Mouse (Mus musculus) megakaryocyte-erythroid progenitor cell, adult 5-6 weeks (primary cell): ENCODE data around the gene Gm45716. TPM values are rescaled to one million over a fixed set of nuclear protein-coding genes. Genes with fewer than 3 reads are reported as not detected.
"Not testable (repeated sequence)": the region's sequence is repeated elsewhere in the genome, so short reads cannot be mapped to it uniquely, and the experiment has no call there.

Experiments used
- ATAC-seq: replicated peaks from 2 replicates; pipeline ENCODE4 v1.8.0; 2016; ENCODE audit warnings: mild to moderate bottlenecking, inconsistent platforms; ENCODE audit not compliant: severe bottlenecking, poor library complexity, low FRiP score, low TSS enrichment
- total RNA-seq, 2 experiments: library from RNA; stranded (forward) in 1 of 2; stranded (reverse) in 1 of 2; fragments of 200-1000, 215-1000 nt in 1 of 2; fragments of >200 nt in 1 of 2; fragmentation: Nextera tagmentation in 1 of 2; gene quantifications; 2 replicates each; pipeline ENCODE4 v1.2.3; 2014 to 2017

Gene Gm45716
- total RNA-seq, 2 experiments from 2014 or later: 11.2 to 13.7 TPM

DNA sequence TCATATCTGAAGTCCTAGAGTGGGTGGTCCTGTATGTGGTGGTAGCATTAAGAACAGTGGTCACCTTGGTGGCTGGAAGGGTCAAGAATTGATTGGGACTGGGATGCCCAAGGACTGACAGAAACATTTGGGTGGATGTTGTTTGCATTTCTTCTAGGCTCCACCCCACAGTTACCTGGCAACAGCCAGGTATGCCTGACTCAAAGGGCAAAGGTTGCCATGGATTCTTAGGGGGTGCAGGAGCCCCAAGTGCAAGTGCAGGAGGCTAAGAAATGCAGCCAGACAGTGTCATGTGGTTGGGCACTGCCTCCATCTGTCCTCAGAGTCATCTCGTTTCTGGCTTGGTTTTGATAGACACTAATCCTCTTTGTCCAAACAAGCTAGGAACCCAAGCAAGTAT is 86.7 kb downstream of the Gm45716 start:
- no peak for ATAC-seq

DNA sequence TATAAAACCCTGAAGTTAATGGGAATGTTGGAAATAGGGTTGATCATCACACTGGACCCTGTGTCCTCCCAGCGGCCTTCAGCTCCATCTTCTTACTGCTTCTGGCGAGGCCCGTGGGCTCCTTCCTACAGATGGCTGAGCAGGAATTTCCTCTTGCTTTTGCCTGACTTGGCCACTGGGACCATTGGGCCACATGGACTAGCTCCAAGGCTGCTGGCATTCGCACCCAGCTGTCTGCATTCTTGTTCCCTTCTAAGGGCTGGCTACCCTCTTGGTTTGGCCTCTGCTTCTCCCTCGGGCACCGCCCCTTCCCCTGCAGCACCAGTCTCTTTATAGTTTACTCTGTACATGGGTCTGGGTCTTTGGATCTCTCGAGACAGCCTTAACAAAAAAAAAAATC is 88.2 kb downstream of the Gm45716 start:
- no peak for ATAC-seq

- no peak for ATAC-seq
Measured at GRCm38 (mm10) chr11:90276150-90276549, 88.7 kb downstream of the Gm45716 start.

DNA sequence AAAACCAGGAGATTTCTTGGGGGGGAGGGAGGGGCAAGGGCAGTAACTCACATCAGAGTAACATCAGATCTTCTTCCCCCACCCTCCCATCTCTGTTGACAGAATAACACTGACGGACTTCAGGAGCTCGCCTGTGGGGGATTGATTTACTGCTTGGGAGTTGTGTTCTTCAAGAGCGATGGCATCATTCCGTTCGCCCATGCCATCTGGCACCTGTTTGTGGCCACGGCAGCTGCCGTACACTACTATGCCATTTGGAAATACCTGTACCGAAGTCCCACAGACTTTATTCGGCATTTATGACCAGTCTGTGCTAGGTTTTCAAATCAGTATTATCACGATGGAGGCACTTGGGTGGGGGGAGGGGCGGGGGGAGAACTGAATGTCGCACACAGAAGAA is 89.1 kb downstream of the Gm45716 start:
- no peak for ATAC-seq

DNA sequence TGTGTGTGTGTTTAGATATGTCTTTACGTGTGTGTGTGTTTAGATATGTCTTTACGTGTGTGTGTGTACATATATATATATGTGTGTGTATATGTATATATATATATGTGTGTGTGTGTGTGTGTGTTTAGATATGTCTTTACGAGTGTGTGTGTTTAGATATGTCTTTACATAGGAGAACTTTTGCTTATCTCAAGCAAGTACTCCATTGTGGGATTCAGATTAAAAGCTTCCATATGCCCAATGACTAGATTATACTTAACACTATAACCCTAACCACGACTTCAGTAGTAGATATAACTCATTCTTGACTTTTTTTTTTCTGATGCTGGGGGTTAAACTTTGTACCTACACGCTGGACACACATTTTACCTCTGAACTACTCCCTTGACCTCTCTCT is 92.6 kb downstream of the Gm45716 start:
- no peak for ATAC-seq

DNA sequence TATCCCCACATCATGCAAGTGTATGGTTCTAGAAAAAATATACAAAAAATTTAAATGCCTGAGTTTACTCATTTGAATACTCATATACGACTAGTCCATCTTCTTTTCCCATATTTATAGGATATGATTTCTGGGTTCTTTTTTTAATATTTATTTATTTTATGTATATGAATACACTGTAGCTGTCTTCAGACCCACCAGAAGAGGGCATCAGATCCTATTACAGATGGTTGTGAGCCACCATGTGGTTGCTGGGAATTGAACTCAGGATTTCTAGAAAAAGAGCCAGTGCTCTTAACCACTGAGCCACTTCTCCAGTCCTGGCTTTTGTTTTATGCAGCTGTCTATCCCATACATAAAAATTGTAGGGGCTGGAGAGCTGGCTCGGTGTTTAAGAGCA is 94.5 kb downstream of the Gm45716 start:
- ATAC-seq: not testable (repeated sequence)

DNA sequence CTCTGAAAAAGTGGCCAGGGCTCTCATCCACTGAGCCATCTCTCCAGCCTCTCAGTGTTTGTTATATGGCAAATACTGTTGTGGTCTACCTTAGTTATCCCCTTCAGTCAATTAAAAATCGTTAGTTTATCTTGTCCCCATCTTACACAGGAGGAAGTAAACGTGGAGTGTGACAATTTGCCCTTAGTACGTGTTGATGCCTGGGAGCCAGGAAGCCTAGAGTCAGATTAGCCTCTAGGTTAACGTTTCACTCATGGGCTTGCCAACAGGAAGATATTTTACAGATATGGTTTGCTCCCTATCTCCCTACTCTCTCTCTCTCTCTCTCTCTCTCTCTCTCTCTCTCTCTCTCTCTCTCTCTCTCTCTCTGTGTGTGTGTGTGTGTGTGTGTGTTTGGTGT is 95.7 kb downstream of the Gm45716 start:
- ATAC-seq: no peak

DNA sequence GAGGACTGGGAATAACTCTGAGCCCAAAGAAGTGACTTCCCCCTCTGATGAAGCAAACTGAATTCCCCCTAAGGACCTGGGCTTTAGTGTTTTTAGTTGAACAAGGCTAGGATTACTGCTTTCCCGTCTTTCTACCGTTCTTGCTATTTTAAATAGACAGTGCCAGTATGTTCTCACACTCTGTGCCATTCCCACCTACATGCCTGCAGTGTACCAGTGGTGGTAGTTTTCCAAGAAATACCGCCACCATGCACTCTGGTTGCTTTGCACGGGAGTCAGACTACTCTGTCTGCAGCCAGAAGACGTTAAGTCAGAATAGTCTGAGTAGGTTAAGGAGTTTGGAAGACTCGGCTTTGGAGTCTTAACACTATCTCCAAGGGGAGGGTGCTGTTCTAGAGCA is 96.1 kb downstream of the Gm45716 start:
- ATAC-seq: no peak

DNA sequence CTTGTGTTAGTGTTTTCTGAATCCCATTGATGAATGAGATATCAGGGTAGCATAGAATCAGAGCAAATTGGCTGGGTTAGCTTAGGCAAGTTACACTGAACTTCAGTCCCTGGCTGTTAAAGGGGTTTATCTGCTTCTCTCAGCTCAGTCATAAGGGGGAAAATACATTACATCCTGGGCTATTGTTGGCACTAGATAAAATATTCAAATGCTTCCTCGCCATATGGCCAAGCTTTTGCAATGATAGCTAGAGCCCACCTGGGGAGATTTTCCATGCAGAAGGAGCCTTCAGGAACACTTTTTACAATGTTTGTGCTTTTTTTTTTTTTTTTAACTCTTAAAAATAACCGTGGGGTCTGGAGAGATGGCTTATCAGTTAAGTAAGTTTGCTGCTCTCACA is 96.6 kb downstream of the Gm45716 start:
- ATAC-seq: no peak

- no peak for ATAC-seq
Measured at GRCm38 (mm10) chr11:90284623-90285022, 97.1 kb downstream of the Gm45716 start.

DNA sequence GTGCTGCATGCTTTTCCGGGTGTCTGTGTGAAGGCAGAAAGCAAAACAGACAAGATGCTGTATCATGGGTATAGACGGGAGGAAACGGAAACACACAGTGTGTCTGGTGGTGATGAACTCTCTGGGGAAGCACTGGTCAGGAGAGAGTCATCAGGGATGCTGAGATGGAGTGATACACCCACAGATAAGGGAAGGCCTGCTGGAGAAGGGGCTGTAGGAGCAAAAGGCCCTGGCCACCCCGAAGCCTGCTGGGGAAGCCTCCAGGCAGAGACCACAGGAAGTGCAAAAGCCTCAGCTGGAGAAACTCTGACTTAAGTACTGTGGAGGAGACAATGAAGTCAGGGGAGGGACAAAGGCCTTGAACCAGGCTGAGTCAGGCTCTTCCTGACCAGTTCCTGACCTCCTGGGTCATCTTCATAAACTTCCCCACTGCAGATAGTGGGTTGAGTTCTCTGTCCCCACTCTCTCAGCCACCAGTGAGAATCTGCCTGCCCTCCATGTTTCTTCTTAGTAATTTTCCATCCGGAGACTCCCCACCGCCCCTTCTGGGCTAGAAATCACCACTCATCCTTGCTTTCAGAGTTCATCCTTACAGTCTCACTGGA is 99.2 kb downstream of the Gm45716 start:
- ATAC-seq: no peak

DNA sequence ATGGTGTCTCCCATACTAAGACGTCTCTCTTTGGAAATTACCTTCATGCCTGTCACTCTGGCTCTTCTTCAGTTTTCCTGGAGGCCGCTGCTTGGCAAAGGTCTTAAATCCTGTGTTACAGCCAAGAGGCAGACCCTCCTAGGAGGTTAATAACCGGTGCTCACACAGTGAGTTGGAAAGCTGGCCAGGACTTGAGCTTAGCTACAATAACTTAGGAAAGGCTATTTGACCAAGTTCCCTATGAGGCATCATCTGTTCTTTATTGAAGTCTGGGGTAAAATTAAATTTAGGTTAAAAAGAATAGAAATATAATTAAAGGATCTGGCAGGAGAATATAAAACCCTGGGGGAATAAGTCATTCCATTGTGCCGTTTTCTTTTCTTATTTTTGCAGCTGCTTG is 103.7 kb downstream of the Gm45716 start:
- no peak for ATAC-seq

DNA sequence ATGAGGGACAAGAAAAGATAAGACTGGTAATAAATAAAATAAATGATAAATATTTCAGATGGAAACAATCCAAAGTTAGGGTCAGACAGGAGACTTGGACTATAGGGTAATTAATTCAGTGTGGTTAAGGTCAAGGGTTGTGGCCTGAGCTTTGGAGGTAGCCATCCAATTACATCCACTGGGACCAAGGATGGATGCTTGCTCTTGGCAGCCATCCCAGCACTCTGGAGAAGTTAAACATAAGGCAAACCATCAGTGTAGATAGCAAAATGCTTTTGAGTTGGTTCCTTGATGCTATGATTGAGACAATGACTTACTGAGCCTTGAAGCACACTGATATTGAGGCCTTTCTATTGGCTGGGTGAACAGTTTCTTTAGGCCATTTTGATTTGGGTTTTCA is 105.3 kb downstream of the Gm45716 start:
- no peak for ATAC-seq

DNA sequence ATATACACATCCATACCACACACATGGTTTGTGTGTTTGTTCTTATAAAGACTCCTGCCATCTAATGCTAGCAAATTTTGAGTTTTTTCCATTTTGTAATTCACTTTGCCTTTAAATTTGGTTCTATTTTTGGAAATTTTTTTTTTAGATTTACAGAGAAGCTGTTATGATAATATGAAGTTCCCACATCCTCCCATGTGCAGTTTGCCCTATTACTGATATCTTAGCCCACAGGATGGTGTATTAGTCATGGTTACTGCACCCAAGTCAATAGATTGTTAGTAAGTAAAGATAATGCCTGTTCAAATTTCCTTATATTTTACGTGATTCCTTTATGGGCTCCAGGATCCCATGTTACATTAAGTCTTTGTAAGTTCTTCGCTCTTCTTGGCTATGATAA is 107.1 kb downstream of the Gm45716 start:
- no peak for ATAC-seq

Other genes with a start within 250 kb of the Gm45716 start
- gene Pctp, start 184.8 kb upstream of the Gm45716 start, total RNA-seq (2014; fragmentation: Nextera tagmentation): 6.8 and 14.9 TPM in 2 replicates
- gene Pctp, start 184.8 kb upstream of the Gm45716 start, total RNA-seq (2017): 17.6 and 19.6 TPM in 2 replicates
- gene Tmem100, start 157.3 kb upstream of the Gm45716 start, total RNA-seq (2014; fragmentation: Nextera tagmentation): not detected in 2 replicates
- gene Tmem100, start 157.3 kb upstream of the Gm45716 start, total RNA-seq (2017): not detected in 2 replicates
- 12.5 and 21.9 TPM in 2 replicates for gene Mmd, start 61.8 kb downstream of the Gm45716 start, total RNA-seq (2014; fragmentation: Nextera tagmentation)
- 14.6 and 19.7 TPM in 2 replicates for gene Mmd, start 61.8 kb downstream of the Gm45716 start, total RNA-seq (2017)
- gene Hlf, start 203.2 kb downstream of the Gm45716 start, total RNA-seq (2014; fragmentation: Nextera tagmentation): 0.70 and 4.8 TPM in 2 replicates
- 0.70 and 4.6 TPM in 2 replicates for gene Hlf, start 203.2 kb downstream of the Gm45716 start, total RNA-seq (2017)